ENCODE assay signal across 8 mouse cellular contexts in the genomic region with DNA sequence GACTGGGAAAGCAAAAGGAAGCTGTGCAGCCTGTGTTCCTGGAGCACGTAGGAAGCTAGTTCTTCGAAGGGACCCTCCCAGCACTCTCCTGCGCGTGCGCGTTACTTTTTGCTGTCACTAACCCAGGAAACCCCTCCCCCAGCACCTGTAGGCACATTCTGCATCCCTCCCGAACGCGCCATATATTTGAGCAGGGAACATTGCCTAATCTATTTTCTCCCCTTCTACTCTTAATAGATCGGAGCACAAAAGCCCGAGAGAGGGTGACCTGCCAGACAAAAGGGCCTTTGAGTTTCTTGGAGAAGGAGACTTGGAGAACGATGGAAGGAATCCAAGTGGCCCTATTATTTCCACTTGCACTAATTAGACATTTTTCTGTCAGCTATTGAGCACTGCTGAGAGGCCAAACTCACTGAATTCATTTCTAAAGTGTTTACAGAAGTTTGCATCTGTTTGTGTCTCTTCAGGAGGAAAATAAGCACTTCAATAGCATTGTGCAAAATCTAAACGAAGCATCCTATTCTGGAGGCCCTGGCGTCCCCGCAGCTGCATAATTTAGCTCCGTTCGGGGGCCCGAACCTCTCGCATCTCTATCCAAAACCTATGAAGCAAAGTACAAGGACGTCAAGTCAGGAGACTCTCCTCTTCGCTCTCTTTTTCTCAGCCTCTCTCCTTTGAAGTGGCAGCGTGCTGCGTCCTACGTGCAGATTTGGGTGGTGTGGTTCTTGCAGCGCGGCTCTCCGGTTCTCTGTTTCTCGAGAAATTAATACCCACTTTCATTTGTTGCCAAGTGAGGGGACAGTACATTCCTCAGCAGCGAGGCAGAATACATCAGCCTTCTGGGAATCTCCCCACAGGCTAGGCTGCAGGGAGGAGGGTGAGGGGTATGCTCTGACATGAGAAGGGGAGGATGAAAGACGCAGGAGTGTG.
DNase-seq lines count a peak whose midpoint lies in the region; ATAC-seq lines count a peak whose summit lies in the region.

No protein-coding gene starts in this region.

- 7% methylated on average over 30 of the region's 30 CpGs for WGBS in midbrain, embryonic 11.5 days

- peak overlapping the region; percentile 14; the same call in 1 of the 2 replicates for H3K9ac ChIP-seq in midbrain, embryonic 11.5 days (ENCODE audit: low read length)

- H3K27ac ChIP-seq in midbrain, embryonic 11.5 days (ENCODE audit: low read depth, low read length), result peak overlapping the region; percentile 46

- ATAC-seq in frontal cortex, adult (ENCODE audit: low TSS enrichment), result peak; percentile 80
- peak; percentile 84 for ATAC-seq in midbrain, embryonic 11.5 days (ENCODE audit: low FRiP score)

- DNase-seq in CD4-positive helper T cell, adult 2 months (ENCODE audit: low read depth, low spot score), result peak; percentile 52
- DNase-seq in Muller cell, postnatal 12 days (ENCODE audit: inconsistent ontology term), result peak; percentile 88
- DNase-seq in layer of hippocampus, postnatal 10 days (ENCODE audit: low spot score in 2 of 2), result peak; percentile 43 to 66
- DNase-seq in midbrain, embryonic 11.5 days (ENCODE audit: low spot score, missing footprints), result peak; percentile 95
- peak; percentile 9 for DNase-seq in telencephalon, adult 2 months (ENCODE audit: low read depth, low spot score)
- DNase-seq in cerebellum, postnatal 25 days, result no peak
- no peak for DNase-seq in urinary bladder, postnatal 10 days (ENCODE audit: low spot score)

- peak overlapping the region; percentile 5 for H3K4me3 ChIP-seq in midbrain, embryonic 11.5 days (ENCODE audit: low read depth, low read length)

- H3K36me3 ChIP-seq in midbrain, embryonic 11.5 days (ENCODE audit: control insufficient read depth, insufficient read depth, low read length), result no peaks in the 10 kb centered on the region

- H3K9me3 ChIP-seq in midbrain, embryonic 11.5 days (ENCODE audit: control insufficient read depth, low read length), result no peaks in the 10 kb centered on the region; the same call in 1 of the 2 replicates

- H3K4me1 ChIP-seq in midbrain, embryonic 11.5 days (ENCODE audit: control insufficient read depth, insufficient read depth, low read length), result peaks cover 4% of the 10 kb centered on the region; the same call in 1 of the 2 replicates

- peak overlapping the region; percentile 33 for H3K4me2 ChIP-seq in midbrain, embryonic 11.5 days

- no peaks in the 10 kb centered on the region; the same call in 1 of the 2 replicates for H3K27me3 ChIP-seq in midbrain, embryonic 11.5 days (ENCODE audit: control insufficient read depth, insufficient read depth, low read length)

Comparison
In these comparisons a context has a peak if more than half of its experiments do, and no peak if none do; other contexts are left out.
1. DNase-seq: peak in CD4-positive helper T cell, adult 2 months (single experiment), Muller cell, postnatal 12 days (single experiment), layer of hippocampus, postnatal 10 days (2 of 2), midbrain, embryonic 11.5 days (single experiment) and telencephalon, adult 2 months (single experiment); none in cerebellum, postnatal 25 days (0 of 2) and urinary bladder, postnatal 10 days (single experiment).